Mouse (Mus musculus): ENCODE results near the gene Asl. TPM values are rescaled to one million over a fixed set of nuclear protein-coding genes. Genes with fewer than 3 reads are reported as not detected.

The Asl gene
- total and polyA plus RNA-seq, 2 experiments from 2014 or later: 15.9 to 21.1 TPM

DNA sequence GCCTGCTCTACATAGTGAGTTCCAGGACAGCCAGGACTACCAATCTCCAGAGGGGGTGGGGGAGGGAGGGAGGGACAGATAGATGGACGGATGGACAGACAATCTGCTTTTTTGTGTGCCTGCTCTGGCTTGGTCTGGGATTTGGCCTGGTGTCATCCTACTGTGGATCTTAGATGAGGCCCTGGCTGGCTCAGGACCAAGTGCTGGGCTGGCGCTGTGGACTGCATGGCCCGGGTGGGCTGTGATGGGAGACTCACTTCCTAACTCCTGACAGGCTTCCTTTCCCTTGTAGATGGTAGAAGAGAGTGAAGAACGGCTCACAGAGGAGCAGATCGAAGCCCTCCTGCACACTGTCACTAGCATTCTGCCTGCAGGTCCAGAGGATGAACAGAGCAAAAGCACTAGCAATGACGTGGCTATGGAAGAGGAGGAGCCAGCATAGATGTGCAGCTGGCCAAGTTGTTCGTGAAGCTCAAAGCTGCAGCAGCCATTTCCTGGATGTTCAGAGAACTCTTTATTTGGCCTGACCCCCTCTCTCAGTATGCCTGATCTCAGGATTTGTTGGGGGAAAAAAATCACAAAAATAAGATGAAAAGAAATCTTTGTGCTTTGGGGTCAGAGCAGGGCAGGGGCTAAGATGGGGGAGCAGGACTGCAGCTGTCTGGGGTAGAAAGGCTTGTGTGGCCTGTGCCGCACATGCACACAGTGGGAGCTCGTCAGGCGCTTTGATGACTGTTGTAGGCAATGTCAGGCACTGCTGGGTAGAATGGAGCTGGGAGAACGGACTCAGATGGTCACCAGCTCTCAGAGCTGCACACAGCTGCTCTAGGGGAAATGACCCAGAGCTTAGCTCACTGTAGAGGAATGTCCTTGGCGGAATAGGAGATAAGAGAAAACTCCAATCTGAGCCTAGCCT, 30.6 kb upstream of the Asl start:
- WGBS: 36% methylated on average over 12 of the region's 12 CpGs
- H3K36me3 ChIP-seq (replicated peaks; ENCODE audit: control insufficient read depth, insufficient read depth, low read length): no peaks in the 10 kb centered on the region
- H3K27ac ChIP-seq (ENCODE audit: low read depth): peak overlapping the region; percentile 82
- no peak overlapping the region for H3K9ac ChIP-seq (replicated peaks; ENCODE audit: low read depth, low read length)
- TF ChIP-seq EP300 (IDR thresholded peaks at IDR 0.05; ENCODE audit: low read depth) (no peak), CTCF (IDR thresholded peaks at IDR 0.05; ENCODE audit: low read depth) (no peak)
- peak; percentile 86 for ATAC-seq (ENCODE audit: insufficient read depth, low read depth)
- H3K9me3 ChIP-seq (replicated peaks; ENCODE audit: control insufficient read depth, low read length): no peaks in the 10 kb centered on the region
- no peak overlapping the region for H3K4me3 ChIP-seq (ENCODE audit: low read depth, low read length)
- H3K4me1 ChIP-seq (ENCODE audit: control insufficient read depth, insufficient read depth): peaks cover 12% of the 10 kb centered on the region
- no peaks in the 10 kb centered on the region for H3K27me3 ChIP-seq (ENCODE audit: control insufficient read depth, insufficient read depth, low read length)
- H3K4me2 ChIP-seq (ENCODE audit: low read depth, low read length): no peak overlapping the region
- DNase-seq (ENCODE audit: low spot score): peak; percentile 60

DNA sequence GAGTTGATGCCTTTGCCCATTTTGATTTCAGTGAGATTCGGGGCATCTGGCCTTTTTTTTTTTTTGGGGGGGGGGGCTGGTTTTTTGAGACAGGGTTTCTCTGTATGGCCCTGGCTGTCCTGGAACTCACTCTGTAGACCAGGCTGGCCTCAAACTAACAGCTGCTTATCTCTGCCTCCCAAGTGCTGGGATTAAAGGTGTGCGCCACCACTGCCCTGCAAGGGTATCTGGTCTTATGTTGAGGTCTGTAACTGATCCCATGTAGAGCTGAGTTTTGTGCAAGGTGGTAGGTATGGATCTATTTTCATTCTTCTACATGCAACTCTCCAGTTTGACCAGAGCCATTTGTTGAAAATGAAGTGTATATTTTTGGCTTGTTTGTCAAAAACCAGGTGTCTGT, 27.3 kb upstream of the Asl start:
- no peak for DNase-seq (ENCODE audit: low spot score)
- Histone ChIP-seq H3K4me2 (ENCODE audit: low read depth, low read length) (no peak overlapping the region), H3K27ac (ENCODE audit: low read depth) (no peak overlapping the region), H3K4me1 (ENCODE audit: control insufficient read depth, insufficient read depth) (peaks cover 12% of the 10 kb centered on the region), H3K9ac (replicated peaks; ENCODE audit: low read depth, low read length) (no peak overlapping the region), H3K36me3 (replicated peaks; ENCODE audit: control insufficient read depth, insufficient read depth, low read length) (0 out of 2 replicates have a peak, but pooled peaks cover 8% of the 10 kb centered on the region), H3K4me3 (ENCODE audit: low read depth, low read length) (no peak overlapping the region), H3K9me3 (replicated peaks; ENCODE audit: control insufficient read depth, low read length) (no peaks in the 10 kb centered on the region), H3K27me3 (ENCODE audit: control insufficient read depth, insufficient read depth, low read length) (0 out of 2 replicates have a peak, but pooled peaks cover 4% of the 10 kb centered on the region)
- 90% methylated on average over 2 of the region's 2 CpGs for WGBS
- ATAC-seq (ENCODE audit: insufficient read depth, low read depth): no peak
- no peak for TF ChIP-seq CTCF (IDR thresholded peaks at IDR 0.05; ENCODE audit: low read depth)
- TF ChIP-seq EP300 (IDR thresholded peaks at IDR 0.05; ENCODE audit: low read depth): no peak

DNA sequence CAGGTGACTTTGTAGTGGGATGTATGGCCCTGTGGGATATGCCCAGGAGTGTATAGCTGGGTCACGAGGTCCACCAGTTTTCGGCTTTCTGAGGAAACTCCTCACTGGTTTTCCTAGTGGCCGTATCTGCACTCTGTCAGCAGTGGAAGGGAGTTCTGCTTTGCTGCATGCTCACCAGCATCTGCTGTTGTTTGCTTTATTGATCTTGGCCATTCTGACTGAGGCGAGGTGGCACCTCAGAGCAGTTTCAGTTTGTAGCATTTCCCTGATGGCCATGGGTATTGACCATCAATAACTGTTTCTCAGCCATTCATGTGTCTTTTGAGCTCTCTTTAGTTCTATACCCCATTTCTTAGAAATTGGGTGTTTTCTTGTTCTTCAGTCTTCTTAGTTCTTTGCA, 26.6 kb upstream of the Asl start:
- H3K4me1 ChIP-seq (ENCODE audit: control insufficient read depth, insufficient read depth): peaks cover 12% of the 10 kb centered on the region
- TF ChIP-seq CTCF (IDR thresholded peaks at IDR 0.05; ENCODE audit: low read depth) (no peak), EP300 (IDR thresholded peaks at IDR 0.05; ENCODE audit: low read depth) (no peak)
- DNase-seq (ENCODE audit: low spot score): no peak
- H3K4me2 ChIP-seq (ENCODE audit: low read depth, low read length): no peak overlapping the region
- WGBS: 95% methylated on average over 4 of the region's 4 CpGs
- no peaks in the 10 kb centered on the region for H3K9me3 ChIP-seq (replicated peaks; ENCODE audit: control insufficient read depth, low read length)
- 0 out of 2 replicates have a peak, but pooled peaks cover 13% of the 10 kb centered on the region for H3K36me3 ChIP-seq (replicated peaks; ENCODE audit: control insufficient read depth, insufficient read depth, low read length)
- no peak overlapping the region for H3K4me3 ChIP-seq (ENCODE audit: low read depth, low read length)
- 0 out of 2 replicates have a peak, but pooled peaks cover 11% of the 10 kb centered on the region for H3K27me3 ChIP-seq (ENCODE audit: control insufficient read depth, insufficient read depth, low read length)
- no peak for ATAC-seq (ENCODE audit: insufficient read depth, low read depth)
- H3K9ac ChIP-seq (replicated peaks; ENCODE audit: low read depth, low read length): no peak overlapping the region
- no peak overlapping the region for H3K27ac ChIP-seq (ENCODE audit: low read depth)

DNA sequence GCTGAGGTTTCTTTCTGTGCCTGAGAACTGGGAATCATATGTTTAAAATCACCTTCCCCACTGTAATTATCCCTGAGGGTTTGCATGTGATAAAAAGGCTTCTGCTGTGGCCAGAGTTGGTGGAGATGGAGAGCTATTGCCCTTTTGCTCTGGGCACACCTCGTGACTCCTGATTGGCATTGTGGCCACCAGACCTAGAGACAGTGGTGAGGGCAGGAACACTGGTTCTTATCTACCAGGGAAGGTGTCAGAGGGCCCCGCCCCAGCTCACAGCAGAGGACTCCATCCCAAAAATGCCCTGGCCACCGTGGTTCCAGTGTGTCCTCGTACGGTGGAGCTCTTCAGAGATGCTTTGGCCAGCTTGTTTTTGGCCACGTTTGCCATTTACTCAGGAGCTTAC, 23.9 kb upstream of the Asl start:
- Histone ChIP-seq H3K9ac (replicated peaks; ENCODE audit: low read depth, low read length) (no peak overlapping the region), H3K4me3 (ENCODE audit: low read depth, low read length) (no peak overlapping the region), H3K27me3 (ENCODE audit: control insufficient read depth, insufficient read depth, low read length) (peaks cover 27% of the 10 kb centered on the region), H3K36me3 (replicated peaks; ENCODE audit: control insufficient read depth, insufficient read depth, low read length) (0 out of 2 replicates have a peak, but pooled peaks cover 18% of the 10 kb centered on the region), H3K4me2 (ENCODE audit: low read depth, low read length) (no peak overlapping the region), H3K27ac (ENCODE audit: low read depth) (no peak overlapping the region), H3K4me1 (ENCODE audit: control insufficient read depth, insufficient read depth) (no peaks in the 10 kb centered on the region), H3K9me3 (replicated peaks; ENCODE audit: control insufficient read depth, low read length) (no peaks in the 10 kb centered on the region)
- ATAC-seq (ENCODE audit: insufficient read depth, low read depth) (no peak), DNase-seq (ENCODE audit: low spot score) (no peak)
- TF ChIP-seq CTCF (IDR thresholded peaks at IDR 0.05; ENCODE audit: low read depth) (no peak), EP300 (IDR thresholded peaks at IDR 0.05; ENCODE audit: low read depth) (no peak)
- 83% methylated on average over 6 of the region's 6 CpGs for WGBS

DNA sequence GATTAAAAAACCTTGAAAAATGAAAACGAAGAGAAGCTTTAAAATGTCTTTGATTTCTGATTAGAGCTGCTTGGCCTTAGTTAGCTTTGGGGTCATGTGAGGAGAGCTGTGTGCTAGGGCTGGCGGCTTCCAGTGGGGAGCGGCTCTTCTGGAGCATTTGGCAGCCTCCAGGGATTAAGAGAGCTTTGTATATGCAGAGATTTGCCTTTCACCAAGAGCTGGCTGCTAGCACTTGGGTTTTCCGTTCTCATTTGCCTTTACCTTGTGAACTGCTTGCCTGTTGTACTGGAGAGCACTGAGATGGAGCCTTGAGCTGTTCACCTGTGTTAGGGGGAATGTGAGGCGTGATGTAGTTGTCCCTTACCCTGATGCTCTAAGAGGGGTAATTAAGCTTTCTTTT, 23.5 kb upstream of the Asl start:
- Histone ChIP-seq H3K9ac (replicated peaks; ENCODE audit: low read depth, low read length) (no peak overlapping the region), H3K4me2 (ENCODE audit: low read depth, low read length) (no peak overlapping the region), H3K36me3 (replicated peaks; ENCODE audit: control insufficient read depth, insufficient read depth, low read length) (peaks cover 21% of the 10 kb centered on the region; the same call in 1 of the 2 replicates), H3K27me3 (ENCODE audit: control insufficient read depth, insufficient read depth, low read length) (peaks cover 27% of the 10 kb centered on the region), H3K27ac (ENCODE audit: low read depth) (no peak overlapping the region), H3K4me1 (ENCODE audit: control insufficient read depth, insufficient read depth) (no peaks in the 10 kb centered on the region), H3K4me3 (ENCODE audit: low read depth, low read length) (no peak overlapping the region), H3K9me3 (replicated peaks; ENCODE audit: control insufficient read depth, low read length) (no peaks in the 10 kb centered on the region)
- 73% methylated on average over 5 of the region's 5 CpGs for whole genome bisulfite sequencing
- ATAC-seq (ENCODE audit: insufficient read depth, low read depth) (no peak), DNase-seq (ENCODE audit: low spot score) (no peak)
- TF ChIP-seq EP300 (IDR thresholded peaks at IDR 0.05; ENCODE audit: low read depth) (no peak), CTCF (IDR thresholded peaks at IDR 0.05; ENCODE audit: low read depth) (no peak)
